Mouse (Mus musculus) T-cell, adult 66 days (primary cell): ENCODE results near the gene Nphs1. TPM values are rescaled to one million over a fixed set of nuclear protein-coding genes. Genes with fewer than 3 reads are reported as not detected.

ENCODE experiments used
- total RNA-seq, 2 experiments: library from RNA; stranded (reverse); gene quantifications; 3 replicates in 1 of 2; 4 replicates in 1 of 2; pipeline ENCODE4 v1.2.4; 2023

Nphs1 gene
- total RNA-seq: not detected

GRCm38 (mm10) chr7:30457629-30458330 lies at the start of gene Nphs1, which contains the start of gene Kirrel2:
TSS of gene Nphs1 (plus strand) at chr7:30458315.
TSS of gene Kirrel2 (minus strand) at chr7:30457690.

GRCm38 (mm10) chr7:30413596-30413995 lies 44.5 kb upstream of the Nphs1 start, which contains the start of gene Tyrobp:
TSS of gene Tyrobp (plus strand) at chr7:30413760.

GRCm38 (mm10) chr7:30419561-30420499 lies 38.3 kb upstream of the Nphs1 start, which contains the start of gene Hcst:
TSS of gene Hcst (minus strand) at chr7:30419854.

GRCm38 (mm10) chr7:30421175-30421889 lies 36.8 kb upstream of the Nphs1 start, which contains the start of gene Nfkbid:
TSS of gene Nfkbid (plus strand) at chr7:30421732.

GRCm38 (mm10) chr7:30444971-30445751 lies 13.0 kb upstream of the Nphs1 start, which contains the start of gene Aplp1:
TSS of gene Aplp1 (minus strand) at chr7:30445535.

GRCm38 (mm10) chr7:30493401-30493931 lies 35.4 kb downstream of the Nphs1 start, which contains the start of gene Prodh2:
TSS of gene Prodh2 (plus strand) at chr7:30493622.

GRCm38 (mm10) chr7:30534633-30535577 lies 76.8 kb downstream of the Nphs1 start, which contains the start of gene Arhgap33:
TSS of gene Arhgap33 (minus strand) at chr7:30535060.

Other genes with a start within 250 kb of the Nphs1 start
- gene Polr2i, start 226.4 kb upstream of the Nphs1 start, total RNA-seq: 10 to 100 TPM; 35.1 to 43.9 TPM
- 10 to 100 TPM; 26.0 to 27.3 TPM for gene Tbcb, start 226.0 kb upstream of the Nphs1 start, total RNA-seq
- gene Ovol3, start 222.6 kb upstream of the Nphs1 start, total RNA-seq: not detected
- 1 to 10 TPM in 1 of 2 experiments, under 1 TPM in 1; 0.44 to 1.3 TPM for gene Thap8, start 178.2 kb upstream of the Nphs1 start, total RNA-seq
- 1 to 10 TPM; 4.0 to 8.4 TPM for gene Wdr62, start 177.9 kb upstream of the Nphs1 start, total RNA-seq
- under 1 TPM; 0.64 to 0.65 TPM for gene Clip3, start 166.6 kb upstream of the Nphs1 start, total RNA-seq
- 10 to 100 TPM; 39.8 to 42.3 TPM for gene Alkbh6, start 149.6 kb upstream of the Nphs1 start, total RNA-seq
- gene Syne4, start 143.5 kb upstream of the Nphs1 start, total RNA-seq: 1 to 10 TPM; 5.5 to 6.3 TPM
- gene E130208F15Rik, start 136.6 kb upstream of the Nphs1 start, total RNA-seq: 1 to 10 TPM; 6.6 to 9.5 TPM
- 10 to 100 TPM in 1 of 2 experiments, 1 to 10 TPM in 1; 8.8 to 11.4 TPM for gene Sdhaf1, start 134.4 kb upstream of the Nphs1 start, total RNA-seq
- gene Lrfn3, start 95.5 kb upstream of the Nphs1 start, total RNA-seq: not detected
- gene Tyrobp, start 44.6 kb upstream of the Nphs1 start, total RNA-seq: 10 to 100 TPM; 10.7 to 27.3 TPM
- 100 to 1,000 TPM; 185 to 201 TPM for gene Hcst, start 38.5 kb upstream of the Nphs1 start, total RNA-seq
- gene Nfkbid, start 36.6 kb upstream of the Nphs1 start, total RNA-seq: 10 to 100 TPM; 40.1 to 45.7 TPM
- gene Aplp1, start 12.8 kb upstream of the Nphs1 start, total RNA-seq: 1 to 10 TPM; 3.8 to 4.3 TPM
- gene Kirrel2, start 625 bp upstream of the Nphs1 start, total RNA-seq: not detected
- gene Prodh2, start 35.3 kb downstream of the Nphs1 start, total RNA-seq: not detected
- gene Arhgap33, start 76.7 kb downstream of the Nphs1 start, total RNA-seq: 1 to 10 TPM; 3.3 to 6.3 TPM
- 1 to 10 TPM; 2.0 to 2.3 TPM for gene Hspb6, start 93.9 kb downstream of the Nphs1 start, total RNA-seq
- 10 to 100 TPM; 15.1 to 19.7 TPM for gene Proser3, start 94.0 kb downstream of the Nphs1 start, total RNA-seq
- gene Lin37, start 101.5 kb downstream of the Nphs1 start, total RNA-seq: 10 to 100 TPM; 38.3 to 46.3 TPM
- 10 to 100 TPM; 74.3 to 75.7 TPM for gene U2af1l4, start 105.0 kb downstream of the Nphs1 start, total RNA-seq
- 10 to 100 TPM; 24.2 to 32.0 TPM for gene Gm49396, start 105.0 kb downstream of the Nphs1 start, total RNA-seq
- 100 to 1,000 TPM; 127 to 151 TPM for gene Psenen, start 105.3 kb downstream of the Nphs1 start, total RNA-seq
- 10 to 100 TPM; 44.6 to 51.3 TPM for gene Igflr1, start 107.1 kb downstream of the Nphs1 start, total RNA-seq
- 100 to 1,000 TPM; 136 to 141 TPM for gene Kmt2b, start 130.4 kb downstream of the Nphs1 start, total RNA-seq
- gene Zbtb32, start 140.6 kb downstream of the Nphs1 start, total RNA-seq: 1 to 10 TPM; 3.0 to 3.5 TPM
- 1 to 10 TPM in 1 of 2 experiments, under 1 TPM in 1; 0.79 to 1.1 TPM for gene Upk1a, start 154.5 kb downstream of the Nphs1 start, total RNA-seq
- 100 to 1,000 TPM; 198 to 235 TPM for gene Cox6b1, start 167.8 kb downstream of the Nphs1 start, total RNA-seq
- gene Etv2, start 177.5 kb downstream of the Nphs1 start, total RNA-seq: not detected
- 100 to 1,000 TPM; 103 to 113 TPM for gene Rbm42, start 192.0 kb downstream of the Nphs1 start, total RNA-seq
- gene Haus5, start 206.7 kb downstream of the Nphs1 start, total RNA-seq: 10 to 100 TPM; 30.2 to 32.6 TPM
- not detected for gene Pmis2, start 213.3 kb downstream of the Nphs1 start, total RNA-seq
- gene 2200002J24Rik, start 240.6 kb downstream of the Nphs1 start, total RNA-seq: not detected